Mouse (Mus musculus) megakaryocyte, embryonic 14.5 days (primary cell): ENCODE data around the gene Sptssb.

Experiments
- FLI1 ChIP-seq: IDR thresholded peaks from 2 replicates; pipeline ENCODE4 v1.6.1; 2012; ENCODE audit warnings: low read length, inconsistent platforms, mixed read lengths
- GATA1 ChIP-seq: IDR thresholded peaks from 3 replicates; pipeline ENCODE4 v1.6.1; 2012; ENCODE audit warnings: mixed read lengths, low read length, inconsistent platforms, borderline replicate concordance

- TF ChIP-seq GATA1 (no peak), FLI1 (no peak)
Measured at GRCm38 (mm10) chr3:69792823-69793417, 66.8 kb downstream of the Sptssb start.
